Mouse (Mus musculus): Measurements from ENCODE around the gene Zic4.

GRCm38 (mm10) chr9:91399976-91400375 is 37.8 kb downstream of the Zic4 start:
- TF ChIP-seq CTCF (IDR thresholded peaks at IDR 0.05; ENCODE audit: control insufficient read depth, insufficient read depth, insufficient replicate concordance, low read depth, low read length): no peak
- TF ChIP-seq POLR2A (IDR thresholded peaks at IDR 0.05; ENCODE audit: control insufficient read depth, low read depth, low read length): no peak
